Mouse (Mus musculus): ENCODE data around the gene Myzap.

Gene Myzap

GRCm38 (mm10) chr9:71604914-71605635 is 12.9 kb upstream of the Myzap start:
- no peak for DNase-seq (ENCODE audit: low spot score in 2 of 2)

GRCm38 (mm10) chr9:71599861-71600260 is 7.7 kb upstream of the Myzap start:
- no peak for DNase-seq (ENCODE audit: low spot score in 2 of 2)

- DNase-seq (ENCODE audit: low spot score in 2 of 2) = no peak
Observed at GRCm38 (mm10) chr9:71596888-71597287, 4.7 kb upstream of the Myzap start.

- no peak for DNase-seq (ENCODE audit: low spot score in 2 of 2)
Observed at GRCm38 (mm10) chr9:71592577-71593285, 571 bp upstream of the Myzap start.

GRCm38 (mm10) chr9:71591106-71591505 is 1.1 kb downstream of the Myzap start:
- DNase-seq (ENCODE audit: low spot score in 2 of 2) = no peak

- no peak for DNase-seq (ENCODE audit: low spot score in 2 of 2)
Observed at GRCm38 (mm10) chr9:71589771-71590170, 2.4 kb downstream of the Myzap start.

GRCm38 (mm10) chr9:71588930-71589592 is 3.1 kb downstream of the Myzap start:
- DNase-seq (ENCODE audit: low spot score in 2 of 2) = no peak

GRCm38 (mm10) chr9:71586408-71586807 is 5.8 kb downstream of the Myzap start:
- no peak for DNase-seq (ENCODE audit: low spot score in 2 of 2)

GRCm38 (mm10) chr9:71582771-71583170 is 9.4 kb downstream of the Myzap start:
- no peak for DNase-seq (ENCODE audit: low spot score in 2 of 2)

- no peak for DNase-seq (ENCODE audit: low spot score in 2 of 2)
Observed at GRCm38 (mm10) chr9:71578896-71579564, 13.1 kb downstream of the Myzap start.

- DNase-seq (ENCODE audit: low spot score in 2 of 2) = no peak
Observed at GRCm38 (mm10) chr9:71574440-71574839, 17.7 kb downstream of the Myzap start.

GRCm38 (mm10) chr9:71573771-71574340 is 18.3 kb downstream of the Myzap start:
- no peak for DNase-seq (ENCODE audit: low spot score in 2 of 2)

GRCm38 (mm10) chr9:71571150-71571633 is 21.0 kb downstream of the Myzap start:
- DNase-seq (ENCODE audit: low spot score in 2 of 2) = no peak

- DNase-seq (ENCODE audit: low spot score in 2 of 2) = no peak
Observed at GRCm38 (mm10) chr9:71570170-71570569, 22.0 kb downstream of the Myzap start.

- DNase-seq (ENCODE audit: low spot score in 2 of 2) = no peak
Observed at GRCm38 (mm10) chr9:71568323-71568942, 23.7 kb downstream of the Myzap start.

- no peak for DNase-seq (ENCODE audit: low spot score in 2 of 2)
Observed at GRCm38 (mm10) chr9:71567391-71567790, 24.8 kb downstream of the Myzap start.

GRCm38 (mm10) chr9:71566763-71567162 is 25.4 kb downstream of the Myzap start:
- DNase-seq (ENCODE audit: low spot score in 2 of 2) = no peak

- no peak for DNase-seq (ENCODE audit: low spot score in 2 of 2)
Observed at GRCm38 (mm10) chr9:71557737-71558136, 34.4 kb downstream of the Myzap start.

GRCm38 (mm10) chr9:71554001-71554400 is 38.2 kb downstream of the Myzap start:
- no peak for DNase-seq (ENCODE audit: low spot score in 2 of 2)

GRCm38 (mm10) chr9:71550176-71550575 is 42.0 kb downstream of the Myzap start:
- no peak for DNase-seq (ENCODE audit: low spot score in 2 of 2)

- DNase-seq (ENCODE audit: low spot score in 2 of 2) = no peak
Observed at GRCm38 (mm10) chr9:71547704-71548275, 44.4 kb downstream of the Myzap start.

Data from spleen, postnatal 4 days (tissue).